Mouse (Mus musculus): ENCODE measurements around the gene Phlda3. TPM values are rescaled to one million over a fixed set of nuclear protein-coding genes. Genes with fewer than 3 reads are reported as not detected.
A peak's percentile ranks its signal among the peaks of the same experiment; 100 is the strongest.

Gene Phlda3
- polyA plus RNA-seq, 1 experiment from 2014 or later, result 5.7 TPM

GRCm38 (mm10) chr1:135794216-135795134, 28.6 kb downstream of the Phlda3 start:
- no peaks in the 10 kb centered on the region for H3K36me3 ChIP-seq
- H3K27ac ChIP-seq, result no peak overlapping the region
- DNase-seq, result no peak
- peak; percentile 45; the same call in 1 of the 2 replicates for ATAC-seq (ENCODE audit: low read depth)
- peak overlapping the region; percentile 24 for H3K4me3 ChIP-seq (replicated peaks)
- peaks cover 45% of the 10 kb centered on the region for H3K27me3 ChIP-seq
- H3K9me3 ChIP-seq (replicated peaks), result no peaks in the 10 kb centered on the region
- H3K4me1 ChIP-seq (replicated peaks), result peaks cover 30% of the 10 kb centered on the region
- peak overlapping the region; percentile 52 for H3K4me2 ChIP-seq
- no peak overlapping the region for H3K9ac ChIP-seq
- WGBS (ENCODE audit: insufficient replicate concordance), result 13% methylated on average over 20 of the region's 20 CpGs

GRCm38 (mm10) chr1:135798492-135798891, 32.6 kb downstream of the Phlda3 start:
- Histone ChIP-seq H3K27ac (no peak overlapping the region), H3K4me2 (no peak overlapping the region), H3K36me3 (no peaks in the 10 kb centered on the region), H3K9me3 (replicated peaks) (no peaks in the 10 kb centered on the region), H3K4me1 (replicated peaks) (peaks cover 41% of the 10 kb centered on the region), H3K27me3 (peaks cover 34% of the 10 kb centered on the region), H3K9ac (no peak overlapping the region), H3K4me3 (replicated peaks) (no peak overlapping the region)
- WGBS (ENCODE audit: insufficient replicate concordance), result 55% methylated on average over 1 of the region's 1 CpGs
- DNase-seq (no peak), ATAC-seq (ENCODE audit: low read depth) (no peak)

DNA sequence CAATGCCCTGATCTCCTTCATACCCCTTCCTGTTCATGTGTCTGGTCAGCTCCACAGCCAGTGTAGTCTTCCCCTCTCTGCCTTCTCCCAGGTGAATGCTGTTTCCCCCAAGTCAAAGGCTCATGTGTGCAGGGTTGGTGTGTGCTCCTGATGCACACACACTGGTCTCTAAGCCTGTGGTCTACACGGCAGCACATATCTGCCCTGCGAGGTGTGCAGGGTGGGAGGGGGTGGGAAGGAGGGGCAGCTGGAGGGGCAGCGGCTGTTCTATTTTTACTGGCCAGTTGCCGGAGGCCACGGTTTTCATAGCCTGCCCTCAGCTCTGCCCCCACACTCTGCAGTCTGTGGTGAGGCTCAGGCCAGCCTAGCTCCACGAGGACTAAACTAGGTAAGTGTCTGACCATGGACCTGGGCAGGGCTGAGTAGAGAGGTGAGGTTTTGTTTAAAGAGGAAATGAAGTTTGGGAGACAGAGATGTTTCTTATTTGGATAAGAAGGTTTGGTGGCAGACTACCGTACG, 33.2 kb downstream of the Phlda3 start:
- H3K4me3 ChIP-seq (replicated peaks), result no peak overlapping the region
- H3K36me3 ChIP-seq, result no peaks in the 10 kb centered on the region
- H3K27ac ChIP-seq, result no peak overlapping the region
- no peaks in the 10 kb centered on the region for H3K9me3 ChIP-seq (replicated peaks)
- ATAC-seq (ENCODE audit: low read depth) (no peak), DNase-seq (no peak)
- peaks cover 27% of the 10 kb centered on the region for H3K27me3 ChIP-seq
- peaks cover 34% of the 10 kb centered on the region for H3K4me1 ChIP-seq (replicated peaks)
- H3K4me2 ChIP-seq, result no peak overlapping the region
- no peak overlapping the region for H3K9ac ChIP-seq
- 21% methylated on average over 8 of the region's 8 CpGs for WGBS (ENCODE audit: insufficient replicate concordance)

GRCm38 (mm10) chr1:135800192-135800950, 34.5 kb downstream of the Phlda3 start:
- Histone ChIP-seq H3K9me3 (replicated peaks) (no peaks in the 10 kb centered on the region), H3K36me3 (no peaks in the 10 kb centered on the region), H3K9ac (no peak overlapping the region), H3K4me3 (replicated peaks) (no peak overlapping the region), H3K4me2 (no peak overlapping the region), H3K27me3 (peaks cover 16% of the 10 kb centered on the region), H3K27ac (no peak overlapping the region), H3K4me1 (replicated peaks) (peaks cover 25% of the 10 kb centered on the region)
- no peak for DNase-seq
- ATAC-seq (ENCODE audit: low read depth), result peak; percentile 54; the same call in 1 of the 2 replicates
- WGBS (ENCODE audit: insufficient replicate concordance), result 26% methylated on average over 8 of the region's 8 CpGs

DNA sequence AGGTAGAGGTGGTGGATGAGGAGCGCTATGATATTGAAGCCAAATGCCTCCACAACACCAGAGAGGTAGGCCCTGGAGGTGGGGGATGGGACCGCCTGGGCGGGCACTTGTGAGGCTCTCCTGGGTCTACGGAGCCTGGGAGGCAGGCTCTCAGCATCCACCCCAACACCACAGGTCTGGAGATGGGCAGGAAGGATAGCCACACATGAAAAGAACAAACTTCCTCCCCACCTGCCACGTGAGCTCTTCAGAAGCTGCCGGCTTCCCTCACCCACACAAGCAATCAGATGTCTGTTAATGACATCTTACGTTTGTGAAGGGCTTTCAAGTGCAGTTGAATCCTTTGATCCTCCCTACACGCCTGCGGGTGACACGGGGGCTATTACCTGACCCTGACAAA, 41.6 kb downstream of the Phlda3 start:
- H3K4me2 ChIP-seq, result no peak overlapping the region
- H3K27ac ChIP-seq, result no peak overlapping the region
- H3K27me3 ChIP-seq, result peaks cover 1% of the 10 kb centered on the region; the same call in 1 of the 2 replicates
- no peak for ATAC-seq (ENCODE audit: low read depth)
- no peaks in the 10 kb centered on the region for H3K36me3 ChIP-seq
- no peak for DNase-seq
- H3K4me1 ChIP-seq (replicated peaks), result 0 out of 2 replicates have a peak, but pooled peaks cover under 1% of the 10 kb centered on the region
- H3K9ac ChIP-seq, result no peak overlapping the region
- no peak overlapping the region for H3K4me3 ChIP-seq (replicated peaks)
- H3K9me3 ChIP-seq (replicated peaks), result no peaks in the 10 kb centered on the region
- 48% methylated on average over 10 of the region's 10 CpGs for WGBS (ENCODE audit: insufficient replicate concordance)

DNA sequence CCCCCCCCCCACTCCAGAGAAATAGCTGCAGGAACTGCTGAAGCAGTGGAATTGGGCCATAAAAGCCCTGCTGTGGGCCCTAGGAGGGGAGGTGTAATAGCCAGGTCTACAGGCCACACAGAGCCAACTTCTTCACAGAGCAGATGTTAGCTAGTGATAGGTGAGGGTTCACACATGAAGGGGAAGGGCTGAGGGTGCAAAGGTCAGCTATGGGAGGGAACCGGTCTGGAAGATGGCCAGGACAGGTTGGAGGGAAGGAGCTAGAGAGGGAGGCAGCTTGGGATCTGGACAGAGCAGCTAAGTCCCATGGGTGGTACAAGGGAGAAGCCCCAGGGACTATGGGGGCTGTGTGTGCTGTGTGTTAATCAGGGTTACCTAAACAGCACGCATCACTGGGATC, 44.3 kb downstream of the Phlda3 start:
- H3K4me2 ChIP-seq, result no peak overlapping the region
- 0 out of 2 replicates have a peak, but pooled peaks cover 5% of the 10 kb centered on the region for H3K4me1 ChIP-seq (replicated peaks)
- H3K36me3 ChIP-seq, result no peaks in the 10 kb centered on the region
- peaks cover 20% of the 10 kb centered on the region; the same call in 1 of the 2 replicates for H3K27me3 ChIP-seq
- no peak overlapping the region for H3K4me3 ChIP-seq (replicated peaks)
- no peak for ATAC-seq (ENCODE audit: low read depth)
- no peak overlapping the region for H3K27ac ChIP-seq
- no peak for DNase-seq
- H3K9me3 ChIP-seq (replicated peaks), result no peaks in the 10 kb centered on the region
- 43% methylated on average over 2 of the region's 2 CpGs for WGBS (ENCODE audit: insufficient replicate concordance)
- H3K9ac ChIP-seq, result no peak overlapping the region

DNA sequence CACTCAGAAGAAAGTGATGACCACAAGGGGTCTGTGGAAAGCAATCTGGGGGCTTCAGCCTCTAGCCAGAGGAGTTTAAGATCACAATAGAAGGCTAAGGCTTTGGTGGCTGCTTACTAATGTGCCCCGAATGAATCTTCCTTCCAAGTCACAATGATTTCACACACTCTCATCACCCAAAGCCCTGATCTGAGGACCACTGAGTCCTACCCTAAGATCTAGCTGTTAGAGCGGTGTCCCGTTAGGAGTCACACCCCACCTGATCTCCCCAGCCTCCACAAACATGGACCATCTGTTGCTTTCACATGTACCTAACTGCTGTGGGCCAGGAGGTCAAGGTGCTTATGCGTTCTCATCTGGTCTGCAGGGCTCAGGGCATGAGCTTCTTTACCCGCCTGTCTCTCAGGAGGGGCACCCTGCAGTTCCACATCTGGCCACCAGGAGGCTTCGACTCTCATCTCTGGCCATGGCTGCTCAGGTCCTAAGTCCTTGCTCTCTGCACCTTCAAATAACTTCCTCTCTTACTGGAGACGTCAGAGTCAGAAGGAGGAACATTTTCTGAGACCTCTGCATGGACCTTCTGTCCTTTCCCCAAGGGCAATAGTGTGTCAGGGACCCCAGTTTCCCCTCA, 45.2 kb downstream of the Phlda3 start:
- Histone ChIP-seq H3K4me2 (no peak overlapping the region), H3K4me3 (replicated peaks) (no peak overlapping the region)
- ATAC-seq (ENCODE audit: low read depth), result no peak

GRCm38 (mm10) chr1:135812205-135812604, 46.3 kb downstream of the Phlda3 start:
- 0 out of 2 replicates have a peak, but pooled peaks cover 5% of the 10 kb centered on the region for H3K4me1 ChIP-seq (replicated peaks)
- no peaks in the 10 kb centered on the region for H3K9me3 ChIP-seq (replicated peaks)
- no peak overlapping the region for H3K4me2 ChIP-seq
- 54% methylated on average over 3 of the region's 3 CpGs for WGBS (ENCODE audit: insufficient replicate concordance)
- DNase-seq (no peak), ATAC-seq (ENCODE audit: low read depth) (no peak)
- no peak overlapping the region for H3K27ac ChIP-seq
- H3K36me3 ChIP-seq, result no peaks in the 10 kb centered on the region
- H3K27me3 ChIP-seq, result peaks cover 39% of the 10 kb centered on the region
- H3K9ac ChIP-seq, result no peak overlapping the region
- H3K4me3 ChIP-seq (replicated peaks), result no peak overlapping the region

More for the DNA sequence above, 45.2 kb downstream of the Phlda3 start:
- Histone ChIP-seq H3K9me3 (replicated peaks) (no peaks in the 10 kb centered on the region), H3K4me1 (replicated peaks) (0 out of 2 replicates have a peak, but pooled peaks cover 5% of the 10 kb centered on the region), H3K27ac (no peak overlapping the region), H3K27me3 (peaks cover 28% of the 10 kb centered on the region), H3K36me3 (no peaks in the 10 kb centered on the region), H3K9ac (no peak overlapping the region)
- 30% methylated on average over 7 of the region's 7 CpGs for WGBS (ENCODE audit: insufficient replicate concordance)
- peak; percentile 57 for DNase-seq

DNA sequence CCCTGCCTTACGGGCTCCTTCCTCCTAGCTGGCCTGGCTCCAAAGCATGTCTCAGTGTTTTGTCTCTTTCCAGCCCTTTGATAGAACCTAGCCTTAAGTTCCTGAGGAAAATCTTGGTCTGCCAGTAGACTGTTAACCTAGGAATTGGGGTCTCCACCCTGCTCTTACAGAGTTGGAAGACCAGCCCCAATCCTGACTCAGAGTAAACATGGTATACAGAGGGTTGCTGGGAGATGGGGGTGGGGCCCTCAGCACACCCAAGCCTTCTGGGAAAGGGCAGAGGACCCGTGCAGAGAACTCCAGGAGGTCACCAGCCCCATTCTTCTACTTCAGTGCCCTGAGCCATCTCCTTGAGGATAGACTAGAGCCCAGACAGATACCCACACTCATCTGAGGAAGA, 46.7 kb downstream of the Phlda3 start:
- WGBS (ENCODE audit: insufficient replicate concordance), result 36% methylated on average over 2 of the region's 2 CpGs
- Histone ChIP-seq H3K4me1 (replicated peaks) (0 out of 2 replicates have a peak, but pooled peaks cover 5% of the 10 kb centered on the region), H3K9ac (no peak overlapping the region), H3K36me3 (no peaks in the 10 kb centered on the region), H3K9me3 (replicated peaks) (no peaks in the 10 kb centered on the region), H3K4me2 (no peak overlapping the region), H3K27me3 (peaks cover 43% of the 10 kb centered on the region), H3K27ac (no peak overlapping the region), H3K4me3 (replicated peaks) (no peak overlapping the region)
- no peak for DNase-seq
- ATAC-seq (ENCODE audit: low read depth), result no peak

- Histone ChIP-seq H3K9ac (no peak overlapping the region), H3K36me3 (no peaks in the 10 kb centered on the region), H3K27me3 (peaks cover 47% of the 10 kb centered on the region), H3K4me2 (no peak overlapping the region), H3K4me3 (replicated peaks) (no peak overlapping the region), H3K27ac (no peak overlapping the region), H3K4me1 (replicated peaks) (0 out of 2 replicates have a peak, but pooled peaks cover 5% of the 10 kb centered on the region), H3K9me3 (replicated peaks) (no peaks in the 10 kb centered on the region)
- ATAC-seq (ENCODE audit: low read depth) (no peak), DNase-seq (no peak)
- 51% methylated on average over 4 of the region's 4 CpGs for WGBS (ENCODE audit: insufficient replicate concordance)
These were observed 47.2 kb downstream of the Phlda3 start for GRCm38 (mm10) chr1:135813071-135813470.
